Mouse (Mus musculus) splenic B cell, adult 2 months (primary cell): ENCODE data around the gene Ccdc51.
"Not testable (repeated sequence)": the region's sequence is repeated elsewhere in the genome, so short reads cannot be mapped to it uniquely, and the experiment has no call there.

ENCODE experiments used
- DNase-seq: peaks from one replicate; pipeline ENCODE4 v3.0.0-alpha.2; 2011; ENCODE audit warnings: low read depth, low spot score
- H3K27me3 ChIP-seq: 2 replicates; pipeline ENCODE4 v1.6.1; 2012; ENCODE audit warnings: mild to moderate bottlenecking, low read length, moderate library complexity, mixed read lengths; ENCODE audit not compliant: control insufficient read depth, poor library complexity, insufficient read depth, severe bottlenecking
- H3K36me3 ChIP-seq: 2 replicates; pipeline ENCODE4 v1.6.1; 2012; ENCODE audit warnings: mild to moderate bottlenecking, low read length, moderate library complexity, mixed read lengths; ENCODE audit not compliant: control insufficient read depth, poor library complexity, insufficient read depth, severe bottlenecking

Ccdc51 gene

DNA sequence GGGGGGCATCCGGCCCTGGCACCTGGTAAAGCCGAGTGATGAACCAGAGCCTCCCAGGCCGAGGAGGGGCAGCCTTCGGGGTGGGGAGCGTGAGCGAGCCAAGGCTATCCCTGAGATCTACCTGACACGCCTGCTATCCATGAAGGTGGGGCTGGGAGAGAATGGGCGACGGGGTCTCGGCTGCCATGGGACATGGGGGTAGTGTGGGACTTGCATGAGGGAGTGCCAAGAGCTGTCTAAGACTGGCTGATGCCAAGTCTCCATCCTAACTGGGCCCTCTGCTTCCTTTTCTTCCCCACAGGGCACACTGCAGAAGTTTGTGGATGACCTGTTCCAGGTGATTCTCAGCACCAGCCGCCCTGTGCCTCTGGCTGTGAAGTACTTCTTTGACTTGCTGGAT lies 32.0 kb downstream of the Ccdc51 start:
- no peaks in the 10 kb centered on the region for H3K36me3 ChIP-seq
- H3K27me3 ChIP-seq, result no peaks in the 10 kb centered on the region
- no peak for DNase-seq

DNA sequence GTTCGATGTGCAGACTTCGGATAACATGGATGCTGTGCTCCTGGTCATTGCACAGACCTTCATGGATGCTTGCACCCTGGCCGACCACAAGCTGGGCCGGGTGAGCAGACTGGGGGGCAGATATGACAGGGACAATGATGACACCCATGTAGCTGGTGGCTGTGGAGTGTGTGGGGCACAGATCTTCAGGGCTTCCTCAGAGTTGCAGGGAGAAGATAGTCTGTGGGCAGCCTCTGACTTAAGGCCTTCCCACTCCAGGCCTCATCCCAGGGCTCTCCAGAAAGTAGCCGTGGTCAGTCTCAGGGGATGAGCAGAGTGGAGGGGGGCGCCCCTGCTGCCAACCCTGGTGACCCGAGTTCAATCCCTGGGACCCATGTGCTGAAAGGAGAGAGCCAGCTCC lies 32.6 kb downstream of the Ccdc51 start:
- no peaks in the 10 kb centered on the region for H3K27me3 ChIP-seq
- no peaks in the 10 kb centered on the region for H3K36me3 ChIP-seq
- no peak for DNase-seq

DNA sequence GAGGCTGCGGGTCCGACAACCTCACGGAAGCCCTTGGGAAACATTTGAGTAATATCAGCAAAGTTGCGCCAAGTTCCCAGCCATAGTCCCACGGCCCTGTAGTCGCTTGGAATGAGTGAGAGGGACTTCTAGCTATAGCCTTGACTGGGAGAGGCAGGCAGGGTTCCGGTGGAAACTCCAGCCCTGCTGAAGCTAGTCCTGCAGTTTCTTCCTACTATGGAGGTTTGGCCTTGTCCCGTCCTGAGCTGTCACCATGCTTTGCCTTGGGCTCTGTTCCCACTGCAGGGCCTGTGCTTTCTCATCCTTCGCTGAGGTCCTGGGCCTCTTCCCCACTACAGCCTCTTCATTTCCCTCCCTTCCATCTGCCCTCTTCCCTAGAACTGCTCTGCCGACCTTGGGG lies 33.9 kb downstream of the Ccdc51 start:
- no peaks in the 10 kb centered on the region for H3K36me3 ChIP-seq
- no peaks in the 10 kb centered on the region for H3K27me3 ChIP-seq
- DNase-seq, result no peak

DNA sequence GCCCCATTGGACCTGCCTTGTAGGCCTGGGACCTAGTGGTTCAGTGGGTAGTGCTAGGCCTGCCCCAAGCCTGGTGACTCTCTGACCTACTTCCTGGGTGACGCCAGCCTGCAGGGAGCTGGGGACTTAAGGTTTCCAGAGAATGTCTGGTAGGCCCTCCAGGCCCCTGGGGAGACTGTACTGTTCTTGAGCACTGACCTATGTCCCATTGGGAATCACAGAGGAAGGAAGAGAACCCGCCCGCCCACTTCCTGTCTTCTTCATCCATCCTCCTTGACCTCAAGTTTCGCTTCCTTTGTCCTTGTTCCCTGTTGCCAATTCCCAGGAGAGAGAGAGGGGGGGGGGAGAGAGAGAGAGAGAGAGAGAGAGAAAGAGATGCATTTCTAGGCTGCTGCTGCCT lies 35.8 kb downstream of the Ccdc51 start:
- no peaks in the 10 kb centered on the region for H3K36me3 ChIP-seq
- H3K27me3 ChIP-seq, result no peaks in the 10 kb centered on the region
- peak; percentile 14 for DNase-seq

DNA sequence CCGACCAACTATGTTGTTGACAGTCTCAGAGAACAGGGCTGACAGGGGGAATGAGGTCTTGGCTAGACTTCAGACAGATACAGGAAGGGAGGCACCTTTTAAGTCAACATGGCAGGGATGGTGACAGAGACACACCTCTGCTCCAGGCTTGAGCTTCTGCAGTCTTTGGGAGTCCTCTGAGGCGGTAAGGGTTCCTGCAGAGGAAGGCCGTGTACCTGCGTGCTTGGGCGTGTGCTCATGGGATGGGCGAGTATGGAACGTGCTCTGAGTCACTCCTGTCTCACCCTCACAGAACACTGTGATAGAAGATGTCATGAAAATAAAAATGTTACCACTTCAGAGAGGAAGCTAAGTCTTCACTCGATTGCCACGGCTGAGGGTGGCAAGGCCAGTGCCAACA lies 37.3 kb downstream of the Ccdc51 start:
- Histone ChIP-seq H3K27me3 (no peaks in the 10 kb centered on the region), H3K36me3 (no peaks in the 10 kb centered on the region)
- DNase-seq, result no peak

DNA sequence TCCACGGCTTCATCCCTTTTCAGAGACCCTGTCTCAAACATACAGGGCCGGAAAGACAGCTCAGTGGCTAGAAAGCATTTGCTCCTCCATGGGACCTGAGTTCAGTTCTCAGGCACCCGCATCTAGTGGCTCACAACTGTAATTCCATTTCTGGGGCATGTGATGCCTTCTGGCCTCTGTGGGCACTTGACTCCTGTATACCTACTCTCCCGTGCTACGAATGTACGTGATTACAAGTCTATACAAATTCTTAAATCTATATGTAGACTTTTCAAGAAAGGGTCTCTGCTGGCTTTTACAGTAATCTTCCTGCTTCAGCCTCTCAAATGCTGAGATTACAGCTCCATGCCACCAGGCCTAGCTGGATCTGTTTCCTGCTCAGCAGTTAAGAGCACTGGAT lies 38.7 kb downstream of the Ccdc51 start:
- no peaks in the 10 kb centered on the region for H3K36me3 ChIP-seq
- DNase-seq, result no peak
- no peaks in the 10 kb centered on the region for H3K27me3 ChIP-seq

DNA sequence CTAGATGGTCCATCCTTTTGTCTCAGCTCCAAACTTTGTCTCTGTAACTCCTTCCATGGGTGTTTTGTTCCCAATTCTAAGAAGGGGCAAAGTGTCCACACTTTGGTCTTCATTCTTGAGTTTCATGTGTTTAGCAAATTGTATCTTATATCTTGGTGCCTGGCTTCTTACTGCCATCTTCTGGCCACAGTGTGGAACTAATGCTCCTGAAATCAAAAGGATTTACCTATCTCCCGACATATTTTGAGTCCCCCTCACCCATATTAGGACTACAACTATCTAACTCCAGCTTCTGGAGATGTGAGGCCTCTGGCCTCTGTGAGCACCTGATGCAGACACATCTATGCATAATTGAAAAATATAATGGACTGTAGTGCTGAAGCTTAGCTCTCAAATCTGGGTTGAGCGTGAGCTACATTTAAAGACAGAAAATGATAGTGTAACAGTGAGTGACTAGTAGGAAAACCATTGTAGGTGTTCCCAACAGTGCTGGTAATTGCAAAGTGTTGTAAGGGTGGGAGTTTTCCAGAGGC lies 40.3 kb downstream of the Ccdc51 start:
- peak; percentile 79 for DNase-seq
- H3K27me3 ChIP-seq, result no peaks in the 10 kb centered on the region
- no peaks in the 10 kb centered on the region for H3K36me3 ChIP-seq

DNA sequence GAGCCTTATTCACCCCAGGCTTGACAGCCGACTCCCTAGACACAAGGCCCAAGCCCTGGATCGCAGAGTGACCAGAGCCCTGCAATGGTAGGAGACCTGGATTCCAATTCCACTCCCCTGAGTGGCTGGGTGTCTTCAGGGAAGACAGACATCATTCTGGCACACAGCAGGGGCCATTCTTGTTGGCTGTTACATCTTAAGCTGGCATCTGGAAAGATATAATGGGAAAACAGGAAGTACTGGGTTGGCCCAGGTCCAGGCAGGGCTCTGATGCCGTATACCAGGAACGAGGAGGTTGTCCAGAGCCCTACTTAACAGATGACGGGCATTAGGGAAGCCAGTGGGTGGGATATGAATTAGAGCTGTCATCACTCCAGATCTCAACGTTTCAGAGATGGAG lies 41.0 kb downstream of the Ccdc51 start:
- no peak for DNase-seq
- H3K36me3 ChIP-seq, result no peaks in the 10 kb centered on the region
- H3K27me3 ChIP-seq, result no peaks in the 10 kb centered on the region

DNA sequence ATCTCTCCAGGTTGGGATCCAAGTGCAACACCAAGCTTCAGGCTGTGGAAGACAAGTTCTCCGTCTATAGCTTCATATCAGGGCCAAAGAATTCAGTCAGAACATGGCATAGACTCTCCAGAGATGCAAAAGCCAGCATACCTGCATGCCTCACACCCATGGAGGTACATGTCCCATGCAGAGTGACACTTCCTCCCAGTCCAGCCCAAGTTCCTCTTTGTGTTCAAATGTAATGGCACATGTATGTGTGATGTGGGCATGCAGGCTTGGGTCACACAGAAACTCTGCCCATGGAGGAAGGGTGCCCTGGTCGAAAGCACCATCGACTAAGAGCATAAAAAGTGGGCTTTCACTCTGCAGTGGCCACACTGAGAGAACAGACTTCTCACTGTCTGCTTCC lies 41.9 kb downstream of the Ccdc51 start:
- H3K36me3 ChIP-seq, result no peaks in the 10 kb centered on the region
- peak; percentile 12 for DNase-seq
- no peaks in the 10 kb centered on the region for H3K27me3 ChIP-seq

DNA sequence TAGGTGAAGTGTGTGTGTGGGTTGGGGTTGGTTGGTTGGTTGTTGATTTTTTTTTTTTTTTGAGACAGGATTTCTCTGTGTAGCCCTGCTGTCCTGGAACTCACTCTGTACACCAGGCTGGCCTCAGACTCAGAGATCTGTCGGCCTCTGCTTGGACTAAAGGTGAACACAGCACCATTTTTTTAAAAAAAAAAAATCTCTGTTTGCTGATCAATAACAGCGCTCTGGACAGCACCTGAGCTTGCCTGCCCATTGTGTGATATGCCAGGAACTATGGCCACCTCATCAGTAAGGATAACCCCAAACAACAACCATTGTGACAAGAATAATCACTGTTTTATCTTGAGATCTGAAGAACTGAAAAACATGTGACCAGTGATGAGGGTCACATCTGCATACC lies 42.8 kb downstream of the Ccdc51 start:
- Histone ChIP-seq H3K36me3 (no peaks in the 10 kb centered on the region), H3K27me3 (no peaks in the 10 kb centered on the region)
- no peak for DNase-seq

DNA sequence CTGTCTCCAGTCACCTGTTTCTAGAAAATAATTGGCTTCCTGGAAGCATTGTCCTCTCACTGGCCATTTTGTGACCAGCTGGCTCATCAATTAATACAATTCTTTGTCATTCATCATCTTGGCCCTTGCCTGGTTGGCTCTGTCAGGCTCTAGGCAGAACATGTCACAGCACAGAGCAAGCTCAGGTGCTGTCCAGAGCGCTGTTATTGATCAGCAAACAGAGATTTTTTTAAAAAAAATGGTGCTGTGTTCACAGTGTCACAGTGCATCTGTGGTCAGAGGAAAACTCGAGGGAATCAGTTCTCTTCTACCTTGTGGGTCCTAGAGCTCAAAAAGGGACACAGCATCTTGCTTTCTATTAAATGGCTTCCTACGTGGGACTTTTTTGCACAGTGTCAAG lies 43.2 kb downstream of the Ccdc51 start:
- DNase-seq, result no peak
- no peaks in the 10 kb centered on the region for H3K27me3 ChIP-seq
- H3K36me3 ChIP-seq, result no peaks in the 10 kb centered on the region

DNA sequence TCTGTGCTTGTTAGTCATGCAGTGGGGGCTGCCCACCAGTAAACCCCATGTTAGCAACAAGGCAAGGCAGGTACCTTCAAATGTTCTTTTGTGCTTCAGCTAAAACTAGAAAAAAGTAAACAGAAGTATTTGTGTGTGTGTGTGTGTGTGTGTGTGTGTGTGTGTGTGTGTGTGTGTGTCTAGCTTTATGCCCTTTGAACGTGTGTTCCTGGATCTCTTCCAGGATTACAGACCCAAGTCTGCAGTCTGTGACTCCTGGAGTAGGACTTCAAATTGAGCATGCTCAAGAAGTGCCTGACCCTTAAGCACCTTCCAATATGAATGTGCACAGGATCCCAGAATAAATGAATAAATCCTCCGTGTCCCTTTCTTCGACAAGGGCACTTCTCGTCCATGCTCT lies 44.8 kb downstream of the Ccdc51 start:
- Histone ChIP-seq H3K27me3 (no peaks in the 10 kb centered on the region), H3K36me3 (no peaks in the 10 kb centered on the region)
- no peak for DNase-seq

DNA sequence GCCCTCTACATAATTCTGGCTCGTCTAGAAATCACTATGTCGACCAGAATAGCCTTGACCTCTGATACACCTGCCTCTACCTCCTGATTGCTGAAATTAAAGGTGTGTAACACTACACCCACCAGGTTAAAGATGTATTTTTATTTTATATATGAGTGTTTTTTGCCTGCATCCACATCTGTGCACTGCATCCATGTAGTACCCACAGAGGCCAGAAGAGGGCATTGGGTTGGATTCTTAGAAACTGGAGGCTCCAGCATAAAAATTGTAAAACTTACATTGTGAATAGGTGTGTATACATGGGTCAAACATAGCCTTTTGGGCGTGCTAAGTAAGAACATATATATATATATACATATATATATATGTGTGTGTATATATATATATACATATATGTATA lies 45.9 kb downstream of the Ccdc51 start:
- DNase-seq, result peak; percentile 36

DNA sequence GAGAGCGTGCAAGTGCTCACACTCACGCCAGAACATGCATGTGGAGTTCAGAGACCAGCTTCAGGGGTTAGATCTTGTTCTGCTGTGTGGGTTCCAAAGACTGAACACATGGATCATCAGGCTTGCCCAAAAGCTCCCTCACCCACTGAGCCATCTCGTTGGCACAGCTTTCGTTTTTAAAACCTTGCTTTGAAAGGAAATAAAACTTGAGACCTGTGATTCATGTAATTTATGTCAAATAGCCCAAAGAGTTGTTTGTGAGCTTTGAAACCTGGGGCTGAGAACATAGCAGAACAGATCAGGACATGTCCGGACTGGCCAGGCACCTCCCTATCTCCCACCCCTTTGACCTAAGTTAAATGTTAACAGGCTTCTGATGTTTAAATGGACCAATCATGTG lies 47.8 kb downstream of the Ccdc51 start:
- Histone ChIP-seq H3K36me3 (no peaks in the 10 kb centered on the region), H3K27me3 (no peaks in the 10 kb centered on the region)
- DNase-seq, result no peak

More for the DNA sequence above, 45.9 kb downstream of the Ccdc51 start:
- no peaks in the 10 kb centered on the region for H3K36me3 ChIP-seq
- H3K27me3 ChIP-seq, result no peaks in the 10 kb centered on the region

DNA sequence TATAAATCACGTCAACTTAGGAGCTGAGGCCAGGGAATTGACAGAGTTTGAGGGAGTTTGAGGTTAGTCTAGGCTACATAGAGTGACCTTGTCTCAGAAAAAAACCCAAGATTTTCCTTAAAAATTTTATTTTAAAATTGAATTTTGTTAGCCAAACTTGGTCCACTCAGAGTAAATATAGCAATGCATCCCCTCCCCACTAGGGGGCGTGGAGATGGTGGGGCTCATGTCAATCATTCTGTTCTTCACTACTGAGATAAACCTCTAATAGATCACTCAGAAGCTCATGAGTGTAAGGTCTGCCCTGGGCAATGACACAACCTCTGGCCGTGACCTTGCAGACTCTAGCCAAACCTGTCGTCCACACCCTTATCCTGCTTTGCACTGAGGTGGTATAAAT lies 58.1 kb downstream of the Ccdc51 start:
- not testable (repeated sequence) for H3K27me3 ChIP-seq, H3K36me3 ChIP-seq, DNase-seq
